8 mouse cellular contexts compared by ENCODE assay signal in the genomic region with DNA sequence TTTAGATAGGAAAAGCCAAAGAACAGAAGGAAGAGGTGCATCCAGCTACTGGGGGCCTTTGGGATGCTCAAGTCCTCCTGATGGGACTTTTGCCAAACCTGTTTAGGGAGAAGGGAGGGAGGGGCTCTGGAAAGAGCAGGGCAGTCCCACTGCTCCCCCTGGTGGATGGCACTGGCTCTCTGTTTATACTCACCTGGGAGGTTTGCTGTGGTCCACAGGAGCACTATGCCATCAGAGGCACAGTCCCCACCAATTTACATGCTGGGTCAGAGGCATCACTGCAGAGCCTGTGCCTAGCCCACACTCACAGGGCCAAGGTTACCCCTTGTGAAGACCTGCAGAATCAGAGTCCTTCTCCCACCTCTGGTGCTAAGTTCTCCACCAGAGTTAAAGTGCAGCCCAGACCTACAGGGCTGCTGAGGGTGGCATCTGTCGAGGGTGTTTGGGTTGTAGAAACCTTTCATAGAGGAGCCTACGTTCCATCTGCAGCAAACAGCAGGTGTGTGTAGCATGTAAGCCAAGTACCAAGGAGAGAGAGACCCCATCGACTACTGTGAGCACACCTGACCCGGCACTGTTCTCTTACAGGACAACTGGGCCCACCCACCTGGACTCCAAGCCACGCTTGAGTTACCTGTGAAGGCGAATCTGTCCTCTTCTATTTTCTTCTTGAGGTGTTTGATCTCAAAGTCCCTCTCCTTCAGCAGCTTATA. TPM values are rescaled to one million over a fixed set of nuclear protein-coding genes. Genes with fewer than 3 reads are reported as not detected.
DNase-seq lines count a peak whose midpoint lies in the region; TF ChIP-seq lines count a peak whose summit lies in the region.

No protein-coding gene starts in this region.

- H3K36me3 ChIP-seq in spleen, adult 2 months (ENCODE audit: control insufficient read depth, insufficient read depth, low read length): no peaks in the 10 kb centered on the region

- H3K27me3 ChIP-seq in spleen, adult 2 months (ENCODE audit: control insufficient read depth, insufficient read depth, low read length): no peaks in the 10 kb centered on the region

- H3K27ac ChIP-seq in spleen, adult 2 months (ENCODE audit: insufficient read depth, low read length): no peak overlapping the region

- H3K4me3 ChIP-seq in spleen, adult 2 months (ENCODE audit: extremely low read depth, insufficient read depth, insufficient read length): no peak overlapping the region

- peak; percentile 45; the same call in 1 of the 2 replicates for TF ChIP-seq CTCF in spleen, adult 2 months (IDR thresholded peaks at IDR 0.05; ENCODE audit: extremely low read depth, insufficient read depth, insufficient read length, insufficient replicate concordance)

- no peak for TF ChIP-seq POLR2A in spleen, adult 2 months (IDR thresholded peaks at IDR 0.05; ENCODE audit: low read depth, low read length)

- WGBS in spleen, adult 2 months: 74% methylated on average over 6 of the region's 6 CpGs

- H3K4me1 ChIP-seq in spleen, adult 2 months (ENCODE audit: control insufficient read depth, insufficient read depth, insufficient read length): no peaks in the 10 kb centered on the region

- peak; percentile 58 for DNase-seq in gastrocnemius, postnatal 10 days
- no peak for DNase-seq in gastrocnemius, postnatal 25 days
- peak in 1 of 2 experiments; percentile 27 for DNase-seq in spleen, adult 2 months (ENCODE audit: low read depth in 1 of 2, low spot score in 2 of 2)
- no peak for DNase-seq in spleen, adult 12 weeks (ENCODE audit: low spot score)
- DNase-seq in cerebellum, postnatal 10 days: peak; percentile 79 to 82
- DNase-seq in induced T-regulatory cell, adult 2 months (ENCODE audit: low read depth): peak; percentile 63
- peak; percentile 32 for DNase-seq in lung, postnatal 25 days (ENCODE audit: low spot score)
- peak; percentile 37 for DNase-seq in thymus, postnatal 0 days (ENCODE audit: low spot score)

RNA-seq across cellular contexts. Expression of a gene that starts 8.9 kb away (rescaled TPM):
- under 1 TPM; 0.79 to 0.85 TPM for total RNA-seq in gastrocnemius, postnatal 10 days (2021)
- under 1 TPM; 0.32 to 0.46 TPM for total RNA-seq in gastrocnemius, postnatal 25 days (2021)
- polyA plus RNA-seq in spleen, adult 2 months (2012; rRNA removed): not detected in 2 replicates
- polyA plus RNA-seq in thymus, postnatal 0 days (2015; fragmentation: Nextera tagmentation; extraction: Ambion mirVana): 0.24 and 0.29 TPM in 2 replicates

RNA-seq across cellular contexts. Expression of a gene that starts 27.8 kb away (rescaled TPM):
- total RNA-seq in gastrocnemius, postnatal 10 days (2021): 10 to 100 TPM; 75.4 to 98.1 TPM
- 100 to 1,000 TPM; 110 to 115 TPM for total RNA-seq in gastrocnemius, postnatal 25 days (2021)
- polyA plus RNA-seq in spleen, adult 2 months (2012; rRNA removed): 3.4 and 4.1 TPM in 2 replicates
- polyA plus RNA-seq in thymus, postnatal 0 days (2015; fragmentation: Nextera tagmentation; extraction: Ambion mirVana): 142 and 156 TPM in 2 replicates

RNA-seq across cellular contexts. Expression of a gene that starts 38.1 kb away (rescaled TPM):
- total RNA-seq in gastrocnemius, postnatal 10 days (2021): 100 to 1,000 TPM; 256 to 285 TPM
- 100 to 1,000 TPM; 193 to 201 TPM for total RNA-seq in gastrocnemius, postnatal 25 days (2021)
- polyA plus RNA-seq in spleen, adult 2 months (2012; rRNA removed): 0.19 TPM in 1 of 2 replicates, not detected in the other
- 0.40 and 0.51 TPM in 2 replicates for polyA plus RNA-seq in thymus, postnatal 0 days (2015; fragmentation: Nextera tagmentation; extraction: Ambion mirVana)

RNA-seq across cellular contexts. Expression of a gene that starts 53.0 kb away (rescaled TPM):
- total RNA-seq in gastrocnemius, postnatal 10 days (2021): 100 to 1,000 TPM; 113 to 118 TPM
- total RNA-seq in gastrocnemius, postnatal 25 days (2021): 100 to 1,000 TPM; 116 to 215 TPM
- not detected in 2 replicates for polyA plus RNA-seq in spleen, adult 2 months (2012; rRNA removed)
- polyA plus RNA-seq in thymus, postnatal 0 days (2015; fragmentation: Nextera tagmentation; extraction: Ambion mirVana): 0.34 and 0.40 TPM in 2 replicates

Comparison
In these comparisons a context has a peak if more than half of its experiments do, and no peak if none do; other contexts are left out.
1. DNase-seq: peak in gastrocnemius, postnatal 10 days (single experiment), cerebellum, postnatal 10 days (2 of 2), induced T-regulatory cell, adult 2 months (single experiment), lung, postnatal 25 days (single experiment) and thymus, postnatal 0 days (single experiment); none in gastrocnemius, postnatal 25 days (single experiment) and spleen, adult 12 weeks (single experiment).